Mouse (Mus musculus) lung, embryonic 16.5 days (tissue): ENCODE measurements at regions not wholly inside any gene's neighbourhood (a gene's known extent, or its start where the extent isn't known, plus 50 kb on each side); places are given as distances from the start of the nearest gene placed in this dataset.
A peak's percentile ranks its signal among the peaks of the same experiment; 100 is the strongest.

Experiments used
- ATAC-seq: fragments of 200-750 bp; cut with Nextera tagmentation; 2 replicates; pipeline ENCODE4 v1.8.0; 2017; ENCODE audit warnings: low read depth, mild to moderate bottlenecking, moderate library complexity
- H3K27ac ChIP-seq: fragments of 300-500 bp; sonication (generic); 2 replicates; pipeline ENCODE4 v1.5.1; 2014; ENCODE audit warnings: mild to moderate bottlenecking, control low read depth, low read length
- H3K27me3 ChIP-seq: fragments of 300-500 bp; sonication (generic); 2 replicates; pipeline ENCODE4 v1.6.1; 2014; ENCODE audit warnings: low read depth, low read length, mixed read lengths; ENCODE audit not compliant: control insufficient read depth, insufficient read depth
- H3K36me3 ChIP-seq: fragments of 300-500 bp; sonication (generic); 2 replicates; pipeline ENCODE4 v1.6.1; 2014; ENCODE audit warnings: low read length; ENCODE audit not compliant: control insufficient read depth, insufficient read depth
- H3K4me1 ChIP-seq: fragments of 300-500 bp; sonication (generic); replicated peaks from 2 replicates; pipeline ENCODE4 v1.6.1; 2014; ENCODE audit warnings: low read length, mixed read lengths; ENCODE audit not compliant: control insufficient read depth, insufficient read depth
- H3K4me2 ChIP-seq: fragments of 300-500 bp; sonication (generic); 2 replicates; pipeline ENCODE4 v1.6.1; 2014; ENCODE audit warnings: low read depth, low read length, control low read depth
- H3K4me3 ChIP-seq: fragments of 300-500 bp; sonication (generic); 2 replicates; pipeline ENCODE4 v1.5.1; 2014; ENCODE audit warnings: mild to moderate bottlenecking, low read length, control low read depth
- H3K9ac ChIP-seq: fragments of 300-500 bp; sonication (generic); 2 replicates; pipeline ENCODE4 v1.6.1; 2014; ENCODE audit warnings: low read length, control low read depth
- H3K9me3 ChIP-seq: fragments of 300-500 bp; sonication (generic); 2 replicates; pipeline ENCODE4 v1.6.1; 2016; ENCODE audit warnings: low read length; ENCODE audit not compliant: control insufficient read depth
- WGBS: fragments of 180-500 bp; shearing (Covaris S2); extraction: QIAGEN DNeasy Blood & Tissue Kit; methylation state at CpG from one replicate; pipeline ENCODE4 v1.1.7; 2014; 5-methylcytosine and 5-hydroxymethylcytosine counted together

DNA sequence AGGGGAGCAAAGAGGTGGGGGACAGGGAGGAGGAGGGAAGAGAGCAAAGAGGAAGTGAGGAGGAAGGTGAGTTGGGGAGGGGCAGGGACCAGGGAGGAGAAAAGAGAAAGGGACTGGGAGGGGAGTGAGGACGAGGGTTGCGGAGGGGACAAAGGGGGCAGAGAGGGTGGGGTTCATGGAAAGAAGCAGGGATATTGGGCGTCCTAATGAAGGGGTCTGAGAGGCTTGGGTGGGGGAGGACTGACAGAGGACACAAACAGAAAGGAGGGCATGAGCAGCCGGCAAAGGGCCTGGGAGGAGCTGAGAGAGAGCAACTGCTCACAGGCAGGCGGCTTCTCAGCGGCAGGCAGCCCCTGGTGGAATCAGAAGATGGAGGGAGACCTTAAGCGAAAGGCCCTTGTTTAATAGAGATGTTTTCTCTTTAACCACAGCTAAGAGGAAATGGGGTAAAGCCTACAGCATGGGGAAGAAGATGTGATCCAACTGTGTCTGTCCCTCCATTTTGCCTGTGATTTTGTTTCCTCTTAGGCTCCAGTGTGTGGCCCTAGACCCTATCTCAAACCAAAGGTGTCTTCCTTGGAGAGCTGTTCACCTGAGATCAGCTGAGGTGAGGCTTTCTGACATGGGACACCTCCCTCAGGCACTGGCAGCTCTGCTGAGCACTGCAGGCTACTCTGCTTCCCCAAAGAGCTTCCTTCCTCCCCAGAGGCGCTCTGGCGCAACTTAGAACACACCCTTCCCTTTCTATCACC lies 203.1 kb downstream of the Pten start:
- ATAC-seq: no peak
- H3K9ac ChIP-seq: no peak overlapping the region
- no peaks in the 10 kb centered on the region for H3K27me3 ChIP-seq
- WGBS: 59% methylated on average over 9 of the region's 9 CpGs
- H3K4me1 ChIP-seq: peaks cover 8% of the 10 kb centered on the region
- no peaks in the 10 kb centered on the region for H3K9me3 ChIP-seq
- H3K36me3 ChIP-seq: no peaks in the 10 kb centered on the region
- H3K4me3 ChIP-seq: no peak overlapping the region
- H3K27ac ChIP-seq: no peak overlapping the region
- H3K4me2 ChIP-seq: no peak overlapping the region

DNA sequence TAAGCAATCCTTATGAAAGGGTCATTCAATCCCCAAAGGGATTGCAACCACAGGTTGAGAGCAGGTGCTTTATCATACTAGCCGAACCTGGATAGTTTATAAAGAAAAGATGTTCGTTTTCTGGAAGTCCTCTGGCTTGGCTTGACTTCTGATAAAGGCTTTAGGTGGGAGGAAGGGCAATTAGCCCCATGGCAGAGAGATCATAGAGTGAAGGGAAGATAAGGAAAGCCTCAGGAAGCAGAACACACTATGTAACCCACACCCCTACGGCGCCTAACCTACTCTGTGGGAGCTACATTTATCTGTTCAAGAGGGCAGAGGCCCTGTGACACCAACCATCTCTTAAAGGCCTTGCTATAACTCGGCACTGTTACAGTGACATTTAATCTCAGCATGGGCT lies 204.2 kb downstream of the Pten start:
- Histone ChIP-seq H3K27me3 (no peaks in the 10 kb centered on the region), H3K9ac (no peak overlapping the region), H3K4me2 (no peak overlapping the region), H3K9me3 (no peaks in the 10 kb centered on the region), H3K4me3 (no peak overlapping the region), H3K36me3 (no peaks in the 10 kb centered on the region), H3K4me1 (no peaks in the 10 kb centered on the region), H3K27ac (no peak overlapping the region)
- 67% methylated on average over 5 of the region's 5 CpGs for WGBS
- ATAC-seq: no peak

DNA sequence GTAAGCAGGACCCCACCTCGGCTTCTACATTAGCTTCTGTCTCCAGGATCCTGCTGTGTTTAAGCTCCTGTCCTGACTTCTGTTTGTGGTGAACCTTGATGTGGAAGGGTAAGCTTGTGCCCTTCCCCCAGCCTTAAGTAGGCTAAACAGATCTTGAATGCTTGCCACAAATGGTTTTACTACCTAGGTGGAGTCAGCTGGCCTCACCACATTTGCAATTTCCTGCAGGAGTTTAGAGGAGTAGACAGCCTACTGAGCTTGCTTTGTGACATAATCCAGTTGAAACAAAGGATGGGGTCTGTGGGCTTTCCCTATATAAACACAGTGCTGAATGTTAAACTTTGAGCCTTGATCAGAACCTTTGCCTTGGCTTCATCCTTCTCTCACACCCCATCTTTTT lies 206.7 kb downstream of the Pten start:
- Histone ChIP-seq H3K9me3 (no peaks in the 10 kb centered on the region), H3K4me1 (no peaks in the 10 kb centered on the region), H3K9ac (no peak overlapping the region), H3K4me2 (no peak overlapping the region), H3K4me3 (no peak overlapping the region), H3K36me3 (no peaks in the 10 kb centered on the region), H3K27me3 (no peaks in the 10 kb centered on the region), H3K27ac (no peak overlapping the region)
- WGBS: 42% methylated on average over 1 of the region's 1 CpGs
- no peak for ATAC-seq

DNA sequence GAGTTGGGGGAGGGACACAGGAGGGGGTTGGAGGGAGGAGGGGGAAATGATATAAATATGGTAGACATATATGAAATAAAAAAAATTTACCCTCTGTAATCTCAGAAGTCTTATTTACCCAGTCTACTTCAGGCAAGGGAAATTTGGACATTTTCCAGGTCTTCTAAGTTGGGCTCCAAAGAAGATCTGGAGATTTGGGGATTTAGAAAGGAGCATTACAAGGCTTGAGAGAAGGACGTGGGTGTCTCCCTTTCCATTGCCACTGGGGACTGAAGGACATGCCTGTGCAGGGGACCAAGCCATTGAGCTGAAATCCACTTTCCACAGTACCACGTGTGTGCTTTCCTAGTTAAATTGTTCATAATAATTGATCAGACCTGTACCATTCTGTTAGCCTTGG lies 208.2 kb downstream of the Pten start:
- no peak for ATAC-seq
- Histone ChIP-seq H3K36me3 (no peaks in the 10 kb centered on the region), H3K4me3 (no peak overlapping the region), H3K9me3 (no peaks in the 10 kb centered on the region), H3K9ac (no peak overlapping the region), H3K4me2 (no peak overlapping the region), H3K27me3 (no peaks in the 10 kb centered on the region), H3K4me1 (no peaks in the 10 kb centered on the region), H3K27ac (no peak overlapping the region)
- WGBS: 52% methylated on average over 2 of the region's 2 CpGs

DNA sequence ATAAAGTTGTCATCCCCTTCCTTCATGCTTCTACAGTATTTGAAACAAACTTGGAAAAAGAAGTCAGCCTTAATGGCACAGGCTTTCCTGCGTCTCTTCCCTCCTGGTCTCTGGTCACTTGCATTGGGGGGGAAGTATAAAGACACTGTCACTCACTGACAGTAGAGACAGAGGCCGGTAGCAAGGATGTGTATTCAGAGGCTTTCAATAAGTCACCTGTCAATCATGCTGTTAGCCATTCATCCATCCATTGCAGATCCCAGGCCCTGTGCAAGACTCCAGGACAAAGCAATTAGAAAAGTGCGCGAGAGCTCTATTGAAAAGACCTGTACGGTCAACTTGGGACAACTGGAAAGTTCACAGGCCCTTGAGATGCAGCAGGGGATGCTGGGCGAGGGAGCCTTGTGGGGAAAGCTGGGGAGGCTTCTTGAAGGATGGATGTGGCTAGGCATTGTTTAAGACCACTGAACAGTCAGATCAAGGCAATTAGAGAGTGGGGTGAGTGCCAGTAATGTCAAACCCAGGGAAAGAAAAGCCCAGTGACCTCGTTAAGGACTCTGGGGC lies 212.0 kb downstream of the Pten start:
- Histone ChIP-seq H3K36me3 (no peaks in the 10 kb centered on the region), H3K27ac (no peak overlapping the region), H3K9ac (no peak overlapping the region), H3K4me3 (no peak overlapping the region), H3K27me3 (no peaks in the 10 kb centered on the region), H3K4me1 (no peaks in the 10 kb centered on the region), H3K4me2 (no peak overlapping the region), H3K9me3 (no peaks in the 10 kb centered on the region)
- 75% methylated on average over 7 of the region's 7 CpGs for WGBS
- no peak for ATAC-seq

DNA sequence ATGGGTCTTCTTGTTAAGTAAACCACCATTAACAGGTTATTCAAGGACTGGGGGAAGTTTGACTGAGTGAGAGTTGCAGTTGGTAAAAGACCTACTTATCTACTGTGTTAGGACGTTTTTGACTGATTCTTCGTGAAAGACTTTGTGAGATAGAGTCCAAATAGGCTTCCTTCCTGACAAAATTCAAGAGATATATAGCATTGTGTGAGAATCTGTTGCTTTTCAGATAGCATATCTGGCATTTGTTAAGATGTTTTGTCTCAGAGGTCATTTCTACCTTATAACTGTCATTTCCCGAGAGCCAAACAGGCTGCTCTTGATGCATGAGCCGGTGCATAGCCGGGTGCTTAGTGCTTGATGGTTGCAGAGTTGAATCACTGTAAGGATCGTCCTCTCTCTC lies 214.8 kb downstream of the Pten start:
- no peaks in the 10 kb centered on the region for H3K27me3 ChIP-seq
- ATAC-seq: no peak
- H3K27ac ChIP-seq: no peak overlapping the region
- H3K4me2 ChIP-seq: no peak overlapping the region
- H3K4me3 ChIP-seq: no peak overlapping the region
- H3K9ac ChIP-seq: no peak overlapping the region
- no peaks in the 10 kb centered on the region for H3K4me1 ChIP-seq
- H3K9me3 ChIP-seq: no peaks in the 10 kb centered on the region
- WGBS: 78% methylated on average over 6 of the region's 6 CpGs
- no peaks in the 10 kb centered on the region for H3K36me3 ChIP-seq

DNA sequence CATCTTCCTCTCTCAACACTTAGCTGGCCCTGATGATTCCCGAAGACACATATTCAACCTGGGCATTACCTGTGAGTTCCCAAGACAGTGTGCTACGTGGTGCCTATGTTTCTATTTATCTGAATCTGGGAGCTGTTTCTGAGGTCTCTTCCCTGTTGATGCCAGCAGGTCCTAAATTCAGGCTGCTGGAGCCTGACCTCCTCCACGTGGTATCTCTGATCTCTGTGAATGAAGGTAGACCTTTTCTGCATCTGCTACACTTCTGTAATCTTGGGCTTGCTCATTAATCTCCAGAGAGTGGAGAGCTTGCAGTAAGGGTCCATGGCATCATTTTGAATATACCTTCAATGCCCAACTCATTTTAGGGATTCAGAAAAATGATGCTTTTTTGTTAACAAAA lies 215.8 kb downstream of the Pten start:
- H3K4me2 ChIP-seq: no peak overlapping the region
- no peak overlapping the region for H3K4me3 ChIP-seq
- no peaks in the 10 kb centered on the region for H3K36me3 ChIP-seq
- H3K9ac ChIP-seq: no peak overlapping the region
- no peak for ATAC-seq
- WGBS: 81% methylated on average over 3 of the region's 3 CpGs
- H3K27ac ChIP-seq: no peak overlapping the region
- no peaks in the 10 kb centered on the region for H3K9me3 ChIP-seq
- no peaks in the 10 kb centered on the region for H3K4me1 ChIP-seq
- H3K27me3 ChIP-seq: no peaks in the 10 kb centered on the region

DNA sequence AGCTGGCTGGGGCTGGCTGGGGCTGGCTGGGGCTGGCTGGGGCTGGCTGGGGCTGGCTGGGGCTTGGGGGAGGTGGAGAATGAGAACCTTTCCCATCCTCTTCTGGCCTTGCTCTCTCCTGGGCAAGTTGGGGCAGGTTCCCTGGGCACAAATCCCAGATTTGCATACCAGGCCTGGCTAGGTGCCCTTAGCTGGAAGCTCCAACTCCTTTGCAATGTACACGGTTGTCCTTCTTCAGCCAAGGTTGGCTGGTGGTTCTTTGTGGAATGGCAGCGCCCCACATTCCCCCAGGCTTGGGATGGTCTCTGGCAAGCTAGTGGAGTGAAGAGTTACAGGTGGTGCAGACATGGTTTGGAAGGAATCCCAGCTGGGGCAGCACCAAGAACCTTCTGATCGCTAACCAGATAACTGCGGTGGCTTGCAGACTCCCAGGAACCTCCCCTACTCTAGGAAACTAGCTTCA lies 217.5 kb downstream of the Pten start:
- no peaks in the 10 kb centered on the region for H3K27me3 ChIP-seq
- H3K36me3 ChIP-seq: no peaks in the 10 kb centered on the region
- H3K27ac ChIP-seq: no peak overlapping the region
- no peak overlapping the region for H3K9ac ChIP-seq
- no peak overlapping the region for H3K4me2 ChIP-seq
- H3K9me3 ChIP-seq: no peaks in the 10 kb centered on the region
- no peaks in the 10 kb centered on the region for H3K4me1 ChIP-seq
- ATAC-seq: peak; percentile 38; the same call in 1 of the 2 replicates
- 70% methylated on average over 4 of the region's 4 CpGs for WGBS
- H3K4me3 ChIP-seq: no peak overlapping the region

DNA sequence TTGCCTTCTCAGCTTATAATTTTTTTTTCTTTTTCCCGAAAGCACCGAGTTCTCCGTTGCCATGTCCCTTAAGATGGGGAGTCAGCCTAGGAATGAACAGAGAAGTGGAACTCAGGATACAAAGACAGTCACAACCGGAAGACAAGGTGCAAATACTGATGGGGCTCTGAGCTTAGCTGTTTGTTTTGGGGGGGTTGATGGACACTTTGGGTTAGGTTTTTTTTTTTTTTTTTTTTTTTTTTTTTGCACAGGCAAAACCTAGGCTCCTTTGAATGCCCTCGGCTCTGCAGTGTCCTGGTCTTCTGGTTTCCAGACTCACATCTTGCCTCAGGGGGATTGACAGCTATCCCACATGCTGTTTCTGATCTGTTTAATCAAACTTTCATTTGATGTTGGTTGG lies 218.0 kb downstream of the Pten start:
- Histone ChIP-seq H3K4me1 (no peaks in the 10 kb centered on the region), H3K36me3 (no peaks in the 10 kb centered on the region), H3K9me3 (no peaks in the 10 kb centered on the region), H3K4me3 (no peak overlapping the region), H3K9ac (no peak overlapping the region), H3K27ac (no peak overlapping the region), H3K27me3 (no peaks in the 10 kb centered on the region), H3K4me2 (no peak overlapping the region)
- ATAC-seq: no peak
- 75% methylated on average over 5 of the region's 5 CpGs for WGBS
